Mouse (Mus musculus) heart, embryonic 14.5 days (tissue): ENCODE results near the gene En2. TPM values are rescaled to one million over a fixed set of nuclear protein-coding genes. Genes with fewer than 3 reads are reported as not detected.
A peak's percentile ranks its signal among the peaks of the same experiment; 100 is the strongest.

Source experiments
- ATAC-seq: fragments of 200-750 bp; cut with Nextera tagmentation; 2 replicates; pipeline ENCODE4 v1.8.0; 2017; ENCODE audit warnings: low read depth, moderate TSS enrichment; ENCODE audit not compliant: insufficient number of reproducible peaks, insufficient read depth, low FRiP score
- H3K27ac ChIP-seq, 2 experiments: fragments of 200-500 bp in 1 of 2; fragments of 300-500 bp in 1 of 2; sonication (generic) in 1 of 2; replicated peaks in 1 of 2; 2 replicates each; pipeline ENCODE4 v1.5.1; 2012 to 2014; ENCODE audit warnings: low read depth in 2 of 2, low read length in 2 of 2, control low read depth in 1 of 2, mild to moderate bottlenecking in 1 of 2, mixed read lengths in 1 of 2; ENCODE audit not compliant: control insufficient read depth in 1 of 2, insufficient read depth in 1 of 2
- H3K27me3 ChIP-seq: fragments of 300-500 bp; sonication (generic); 2 replicates; pipeline ENCODE4 v1.6.1; 2014; ENCODE audit warnings: mild to moderate bottlenecking, low read length, control low read depth; ENCODE audit not compliant: control insufficient read depth, insufficient read depth
- H3K36me3 ChIP-seq: fragments of 300-500 bp; sonication (generic); 2 replicates; pipeline ENCODE4 v1.6.1; 2014; ENCODE audit warnings: mild to moderate bottlenecking, control low read depth, low read length, mixed read lengths; ENCODE audit not compliant: control insufficient read depth, insufficient read depth
- H3K4me1 ChIP-seq, 2 experiments: fragments of 200-500 bp in 1 of 2; fragments of 300-500 bp in 1 of 2; sonication (generic) in 1 of 2; 2 replicates each; pipeline ENCODE4 v1.6.1; 2012 to 2014; ENCODE audit warnings: low read length in 2 of 2, control low read depth in 1 of 2, mixed read lengths in 1 of 2; ENCODE audit not compliant: control insufficient read depth in 2 of 2, insufficient read depth in 2 of 2
- H3K4me2 ChIP-seq: fragments of 300-500 bp; sonication (generic); 2 replicates; pipeline ENCODE4 v1.6.1; 2014; ENCODE audit warnings: mild to moderate bottlenecking, low read length
- H3K4me3 ChIP-seq, 2 experiments: fragments of 200-500 bp in 1 of 2; fragments of 300-500 bp in 1 of 2; sonication (generic) in 1 of 2; 2 replicates each; pipeline ENCODE4 v1.5.1; 2012 to 2014; ENCODE audit warnings: low read length in 2 of 2, mild to moderate bottlenecking in 2 of 2, control low read depth in 1 of 2, low read depth in 1 of 2, moderate library complexity in 1 of 2; ENCODE audit not compliant: control insufficient read depth in 1 of 2, insufficient read depth in 1 of 2
- H3K9ac ChIP-seq: fragments of 300-500 bp; sonication (generic); 2 replicates; pipeline ENCODE4 v1.6.1; 2014; ENCODE audit warnings: mild to moderate bottlenecking, low read length
- H3K9me3 ChIP-seq: fragments of 300-500 bp; sonication (generic); 2 replicates; pipeline ENCODE4 v1.6.1; 2016; ENCODE audit warnings: low read length, control low read depth; ENCODE audit not compliant: control insufficient read depth
- WGBS: fragments of 180-500 bp; shearing (Covaris S2); extraction: QIAGEN DNeasy Blood & Tissue Kit; methylation state at CpG from one replicate; pipeline ENCODE4 v1.1.7; 2014; 5-methylcytosine and 5-hydroxymethylcytosine counted together
- polyA plus RNA-seq: library from polyadenylated mRNA; unstranded; fragments of >200 nt; fragmentation: Nextera tagmentation; extraction: Ambion mirVana; gene quantifications from 2 replicates; pipeline ENCODE4 v1.2.1, GENCODE M21; 2014

The En2 gene
- polyA plus RNA-seq, 1 experiment from 2014 or later = not detected

DNA sequence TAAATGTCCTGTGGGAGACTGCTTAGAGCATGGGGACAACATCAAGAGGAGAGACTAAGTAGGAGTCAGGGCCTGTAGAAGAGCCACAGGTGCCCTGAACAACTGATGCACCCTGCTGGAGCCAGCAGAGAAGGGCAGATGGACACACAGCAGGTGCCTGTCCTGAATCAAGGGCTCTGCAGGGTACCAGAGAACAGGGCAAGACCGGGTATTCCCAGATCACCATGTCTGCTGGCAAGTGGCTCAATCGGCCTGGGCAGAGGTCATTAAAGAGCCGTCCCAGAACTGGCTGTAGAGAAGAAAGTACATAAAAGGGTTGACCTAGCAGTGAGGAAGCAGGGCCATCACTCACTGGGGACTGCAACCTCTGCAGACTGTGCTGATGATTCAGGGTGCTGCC is 17.0 kb upstream of the En2 start:
- Histone ChIP-seq H3K27me3 (peaks cover 69% of the 10 kb centered on the region), H3K9ac (no peak overlapping the region), H3K4me1 (no peaks in the 10 kb centered on the region), H3K4me3 (no peak overlapping the region), H3K36me3 (no peaks in the 10 kb centered on the region), H3K27ac (no peak overlapping the region), H3K4me2 (no peak overlapping the region), H3K9me3 (no peaks in the 10 kb centered on the region)
- WGBS = 43% methylated on average over 3 of the region's 3 CpGs
- no peak for ATAC-seq

DNA sequence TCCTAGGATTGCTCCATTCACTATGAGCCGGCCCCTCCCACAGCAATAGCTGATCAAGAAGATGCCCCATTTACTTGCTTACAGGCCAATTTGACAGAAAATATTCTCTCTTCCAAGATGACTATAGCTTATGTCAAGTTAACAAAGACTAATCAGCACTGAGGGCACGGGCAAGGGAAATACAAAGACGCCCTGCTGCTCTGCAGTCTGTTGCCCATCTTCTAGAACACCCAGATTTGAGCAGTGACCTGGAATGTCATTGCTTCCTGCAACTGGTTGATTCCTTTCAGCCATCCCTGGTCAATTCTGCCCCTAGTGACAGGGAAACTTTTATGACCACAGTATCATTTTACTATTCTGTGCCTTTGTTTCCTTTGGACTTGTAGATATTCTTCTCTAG is 16.1 kb upstream of the En2 start:
- Histone ChIP-seq H3K4me1 (no peaks in the 10 kb centered on the region), H3K4me3 (no peak overlapping the region), H3K27ac (no peak overlapping the region), H3K9ac (no peak overlapping the region), H3K9me3 (no peaks in the 10 kb centered on the region), H3K4me2 (no peak overlapping the region), H3K27me3 (peaks cover 78% of the 10 kb centered on the region), H3K36me3 (no peaks in the 10 kb centered on the region)
- no peak for ATAC-seq
- 70% methylated on average over 3 of the region's 3 CpGs for WGBS

DNA sequence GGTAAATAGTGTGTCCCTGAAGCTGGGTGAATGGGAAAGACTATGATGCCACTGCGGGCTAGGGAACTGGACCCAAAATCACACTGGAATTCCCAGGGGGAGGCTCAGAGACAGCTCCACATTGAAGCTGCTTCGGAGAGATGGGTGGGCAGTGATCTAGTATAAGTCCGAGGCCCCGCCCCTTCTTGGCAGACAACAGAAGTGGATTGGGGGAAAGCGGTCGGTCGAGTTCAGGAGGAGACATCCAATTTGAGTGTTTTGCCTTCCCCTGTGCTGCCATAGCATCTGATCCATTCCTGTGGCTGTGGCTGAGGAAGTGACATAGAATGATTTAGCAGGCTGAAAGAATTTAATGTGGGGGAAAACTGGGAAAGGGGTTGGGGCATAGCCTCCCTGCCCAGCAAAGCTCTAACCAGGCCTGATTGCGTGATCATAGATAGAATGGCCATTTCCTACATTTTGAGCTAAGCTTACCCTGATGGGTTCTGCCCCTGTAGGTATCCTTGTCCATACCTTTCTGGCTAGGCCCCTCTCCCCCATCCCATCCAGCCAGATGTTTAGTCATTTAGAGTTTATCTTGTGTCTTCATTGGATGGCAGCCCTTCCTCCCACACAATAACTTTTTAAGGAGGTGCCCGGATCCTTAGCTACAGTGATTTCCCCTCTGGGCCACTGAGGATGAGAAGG is 8.3 kb upstream of the En2 start:
- Histone ChIP-seq H3K4me2 (no peak overlapping the region), H3K4me1 (peaks cover 3 to 6% of the 10 kb centered on the region in 2 experiments; a peak in 3 of 4 replicates), H3K36me3 (no peaks in the 10 kb centered on the region), H3K9me3 (no peaks in the 10 kb centered on the region), H3K27me3 (peaks cover 96% of the 10 kb centered on the region), H3K27ac (no peak overlapping the region), H3K9ac (no peak overlapping the region), H3K4me3 (no peak overlapping the region)
- WGBS = 6% methylated on average over 9 of the region's 9 CpGs
- no peak for ATAC-seq

DNA sequence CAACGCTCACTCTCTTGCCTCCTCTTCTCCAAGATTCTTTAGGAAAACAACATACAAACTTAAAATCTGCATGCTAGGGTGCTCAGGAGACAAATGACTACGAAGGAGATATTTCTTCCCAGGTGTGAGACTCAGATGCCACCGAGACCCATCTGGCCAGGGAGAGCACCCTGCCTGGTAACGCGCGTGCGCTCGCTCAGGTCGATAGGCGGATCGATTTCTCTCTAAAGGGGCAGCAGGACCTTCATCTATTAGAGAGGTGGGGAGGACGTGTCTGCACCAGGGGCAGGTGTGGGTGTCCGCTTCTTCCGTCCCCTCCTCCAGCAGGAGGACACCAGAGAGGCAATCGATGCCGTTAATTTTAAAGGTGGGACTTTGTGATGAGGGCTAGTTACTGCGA is 7.7 kb upstream of the En2 start:
- Histone ChIP-seq H3K9me3 (no peaks in the 10 kb centered on the region), H3K4me2 (peak overlapping the region; percentile 18), H3K4me1 (peaks cover 3 to 6% of the 10 kb centered on the region in 2 experiments; a peak in 3 of 4 replicates), H3K27ac (no peak overlapping the region), H3K27me3 (peaks cover 95% of the 10 kb centered on the region), H3K9ac (no peak overlapping the region), H3K36me3 (no peaks in the 10 kb centered on the region), H3K4me3 (peak overlapping the region in 1 of 2 experiments; percentile 15; a peak in 2 of 4 replicates)
- ATAC-seq = no peak
- WGBS = 3% methylated on average over 17 of the region's 17 CpGs

DNA sequence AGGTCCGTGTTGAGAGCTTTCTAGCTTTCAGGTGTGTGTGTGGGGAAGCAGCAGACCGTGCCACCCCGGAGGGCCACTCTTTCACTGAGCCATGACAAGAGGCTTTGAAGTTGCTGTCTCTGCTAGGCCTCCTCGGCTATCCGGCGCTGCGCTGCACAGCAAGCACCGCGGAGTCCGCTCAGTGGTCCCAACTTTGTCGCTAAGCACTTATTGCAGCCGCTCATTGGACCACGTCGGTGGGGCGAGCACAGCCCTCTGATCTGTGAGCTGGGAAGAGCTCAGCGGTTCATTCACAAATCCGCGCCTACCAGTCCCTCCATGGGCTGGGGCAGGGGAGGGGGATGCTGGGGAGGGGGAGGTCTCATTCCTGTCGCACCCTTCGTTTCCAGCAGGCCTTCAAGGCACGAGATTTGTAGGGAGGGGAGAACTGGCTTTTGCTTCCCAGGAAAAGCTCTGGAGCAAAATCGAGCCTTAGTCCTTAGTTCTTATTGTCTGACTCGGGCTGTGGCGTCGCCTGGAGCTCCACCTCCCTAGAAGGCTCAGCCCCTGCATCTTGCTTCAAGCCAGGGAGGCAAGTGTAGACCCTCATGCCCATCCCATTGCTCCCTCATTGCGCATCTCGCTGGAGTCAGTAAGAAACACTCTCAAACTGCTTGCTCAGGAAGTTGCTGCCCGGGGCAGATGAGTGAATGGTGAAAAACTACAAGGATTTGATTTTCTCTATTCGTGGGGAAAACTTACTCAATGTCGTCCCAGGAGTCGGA is 7.0 kb upstream of the En2 start:
- peak overlapping the region; percentile 18 for H3K4me2 ChIP-seq
- H3K36me3 ChIP-seq = no peaks in the 10 kb centered on the region

DNA sequence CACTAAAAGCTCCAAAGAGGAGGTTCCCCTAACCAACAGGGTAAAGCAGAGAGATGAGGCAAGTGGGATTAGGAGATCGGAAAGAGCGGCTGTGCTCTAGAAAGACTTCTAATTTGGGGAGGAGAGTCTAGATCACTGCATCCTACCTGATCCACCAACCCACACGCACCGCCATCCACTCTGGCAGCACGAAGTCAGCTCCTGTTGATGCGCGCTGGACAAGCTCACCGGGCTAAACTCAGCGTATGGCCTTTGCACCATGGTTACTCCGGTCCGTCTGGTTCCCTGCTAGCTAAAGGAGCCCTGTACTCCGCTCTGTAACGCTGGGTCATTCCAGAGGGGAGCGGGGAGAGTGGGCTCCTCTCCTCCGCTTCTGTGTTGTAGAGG is 6.4 kb upstream of the En2 start:
- Histone ChIP-seq H3K9ac (no peak overlapping the region), H3K4me2 (no peak overlapping the region), H3K9me3 (no peaks in the 10 kb centered on the region), H3K4me1 (peaks cover 3 to 6% of the 10 kb centered on the region in 2 experiments; a peak in 3 of 4 replicates), H3K27ac (no peak overlapping the region), H3K36me3 (no peaks in the 10 kb centered on the region), H3K4me3 (no peak overlapping the region), H3K27me3 (peaks cover 95% of the 10 kb centered on the region)
- ATAC-seq = no peak
- 2% methylated on average over 15 of the region's 15 CpGs for WGBS

More for the DNA sequence above, 7.0 kb upstream of the En2 start:
- Histone ChIP-seq H3K27ac (no peak overlapping the region), H3K27me3 (peaks cover 95% of the 10 kb centered on the region), H3K9me3 (no peaks in the 10 kb centered on the region), H3K4me3 (peak overlapping the region in 1 of 2 experiments; percentile 15; a peak in 2 of 4 replicates), H3K4me1 (peaks cover 3 to 6% of the 10 kb centered on the region in 2 experiments; a peak in 3 of 4 replicates), H3K9ac (no peak overlapping the region)
- under 1% methylated on average over 31 of the region's 31 CpGs for WGBS
- ATAC-seq = no peak

DNA sequence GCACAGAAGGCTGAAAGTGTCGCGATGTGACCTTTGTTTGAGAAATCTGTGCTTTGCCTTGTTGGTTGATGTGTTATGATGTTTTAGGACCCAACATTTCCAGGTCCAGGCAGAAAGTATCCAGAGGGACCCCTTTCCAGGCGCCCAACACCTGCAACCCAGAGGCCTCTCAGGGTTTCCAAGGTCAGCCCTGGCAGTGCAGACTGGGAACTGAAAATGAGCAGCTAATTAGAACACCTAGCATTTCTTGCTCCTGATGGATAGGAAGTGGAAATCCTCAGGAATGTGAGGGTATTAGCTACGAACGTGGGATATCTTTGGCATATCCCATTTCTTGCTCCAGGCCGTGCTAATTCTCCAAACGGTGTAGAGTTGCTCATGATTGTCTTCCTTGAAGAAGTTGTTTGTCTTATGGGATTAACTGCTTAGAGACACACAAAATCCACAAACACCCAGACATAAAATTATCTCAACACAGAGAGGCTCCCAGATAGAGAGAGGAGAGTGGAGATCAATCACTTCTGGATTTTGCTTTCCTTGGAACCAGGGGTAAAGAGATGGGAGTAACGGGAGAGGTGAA is 5.5 kb upstream of the En2 start:
- ATAC-seq = no peak
- H3K27ac ChIP-seq = no peak overlapping the region
- H3K9me3 ChIP-seq = no peaks in the 10 kb centered on the region
- no peaks in the 10 kb centered on the region for H3K36me3 ChIP-seq
- H3K9ac ChIP-seq = no peak overlapping the region
- WGBS = 8% methylated on average over 8 of the region's 8 CpGs
- H3K4me1 ChIP-seq = peaks cover 3 to 6% of the 10 kb centered on the region in 2 experiments; a peak in 3 of 4 replicates
- peaks cover 99% of the 10 kb centered on the region for H3K27me3 ChIP-seq
- H3K4me3 ChIP-seq = no peak overlapping the region
- H3K4me2 ChIP-seq = no peak overlapping the region
